Mouse (Mus musculus) G1E (cell line): ENCODE data around the gene Tacc2.

Experiments used
- CTCF ChIP-seq: IDR thresholded peaks from 2 replicates; pipeline ENCODE4 v1.5.1; 2012; ENCODE audit warnings: low read depth, low read length, inconsistent platforms, mixed read lengths
- GATA2 ChIP-seq: IDR thresholded peaks from 2 replicates; pipeline ENCODE4 v1.6.1; 2012; ENCODE audit warnings: low read depth, low read length, inconsistent platforms, borderline replicate concordance

DNA sequence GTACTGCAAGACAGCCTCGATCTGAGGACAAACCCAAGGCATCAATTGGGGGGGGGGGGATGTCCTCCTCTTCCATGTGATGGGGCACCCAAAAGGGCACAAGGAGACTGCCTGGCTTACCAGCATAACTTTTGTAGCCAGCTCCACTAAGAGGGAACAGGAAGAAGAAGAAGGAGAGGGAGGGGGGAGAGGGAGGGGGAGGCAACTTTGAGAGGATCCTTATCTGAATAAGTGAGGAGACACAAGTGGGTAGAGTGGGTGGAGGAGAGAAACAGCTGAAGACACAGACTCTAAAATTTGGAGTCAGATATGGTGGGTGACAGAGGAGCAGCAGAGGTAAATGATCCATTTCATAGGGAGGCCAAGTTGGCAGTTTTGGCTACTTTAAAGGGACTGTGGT lies 16.3 kb upstream of the Tacc2 start:
- TF ChIP-seq CTCF (no peak), GATA2 (no peak)
